Mouse (Mus musculus) erythroblast, embryonic 14.5 days (primary cell): ENCODE measurements around the gene Usp12.

ENCODE experiments used
- GATA1 ChIP-seq: IDR thresholded peaks from 2 replicates; pipeline ENCODE4 v1.6.1; 2012; ENCODE audit warnings: low read length, inconsistent platforms, mixed read lengths
- TAL1 ChIP-seq: IDR thresholded peaks from 3 replicates; pipeline ENCODE4 v1.6.1; 2012; ENCODE audit warnings: low read length, inconsistent platforms, mixed read lengths

DNA sequence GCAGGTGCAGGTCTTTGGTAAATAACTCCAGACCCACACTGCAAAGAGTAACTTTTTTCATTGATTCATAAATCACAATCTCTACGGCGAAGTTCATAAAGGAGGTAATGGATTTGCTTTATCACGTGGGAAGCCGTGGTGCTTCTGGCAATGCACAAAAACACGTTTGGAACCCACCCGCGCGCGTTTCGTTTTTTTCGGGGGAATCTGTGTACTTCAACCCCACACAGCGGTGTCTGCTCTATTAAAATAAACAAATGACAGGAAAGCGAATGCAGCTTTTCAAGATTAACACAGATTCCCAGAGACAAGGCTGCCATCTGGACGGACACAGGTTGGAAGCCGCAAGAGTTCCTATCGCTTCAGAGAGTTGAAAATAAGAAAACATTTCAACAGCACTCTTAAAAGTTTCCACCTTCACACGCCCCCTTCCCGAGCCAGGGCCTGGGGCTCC lies 1.1 kb downstream of the Usp12 start:
- TF ChIP-seq GATA1: no peak
- no peak for TF ChIP-seq TAL1
